Mouse (Mus musculus) liver, embryonic 14.5 days (tissue): ENCODE data around the gene Selenov.

Experiments
- CTCF ChIP-seq: IDR thresholded peaks from 2 replicates; pipeline ENCODE4 v1.5.1; 2016; ENCODE audit warnings: antibody characterized with exemption, low read depth, control low read depth
- EP300 ChIP-seq: IDR thresholded peaks from 2 replicates; pipeline ENCODE4 v1.6.1; 2016; ENCODE audit warnings: antibody characterized with exemption, low read depth

DNA sequence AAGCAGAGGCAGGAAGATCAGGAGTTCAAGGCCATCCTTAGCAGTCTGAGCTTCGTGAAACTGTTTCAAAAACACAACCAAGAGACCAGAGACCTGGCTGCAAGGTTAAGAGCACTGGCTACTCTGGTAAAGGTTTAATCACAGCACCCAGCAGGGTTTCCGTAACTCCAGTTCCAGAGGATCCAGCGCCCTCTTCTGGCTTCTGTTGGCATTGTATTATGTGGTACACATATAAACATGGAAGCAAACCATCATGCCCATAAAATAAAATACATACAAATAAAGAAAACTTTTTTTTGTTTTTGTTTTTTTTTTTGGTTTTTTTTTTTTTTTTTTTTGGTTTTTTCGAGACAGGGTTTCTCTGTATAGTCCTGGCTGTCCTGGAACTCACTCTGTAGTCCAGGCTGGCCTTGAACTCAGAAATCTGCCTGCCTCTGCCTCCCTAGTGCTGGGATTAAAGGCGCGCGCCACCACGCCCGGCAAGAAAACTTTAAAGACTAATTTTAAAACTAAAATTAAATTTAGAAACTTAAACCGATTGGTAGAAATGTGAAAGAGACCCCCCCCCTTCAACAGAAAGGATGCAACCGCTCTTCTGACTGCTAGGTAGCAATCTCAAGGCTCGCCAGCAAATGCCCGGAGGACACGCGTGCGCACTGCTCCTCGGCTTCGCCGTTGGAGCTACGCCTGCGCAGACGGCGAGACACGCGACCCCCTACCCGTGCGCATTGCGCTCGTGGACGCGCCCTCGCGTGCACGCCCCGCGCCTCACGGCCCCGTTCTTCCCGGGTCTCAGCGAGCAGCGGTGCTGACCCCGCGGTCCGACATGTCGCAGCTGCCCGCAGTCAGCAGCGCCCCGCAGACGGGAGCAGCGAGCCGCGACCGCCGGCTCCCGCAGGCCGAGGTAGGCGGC lies 23.6 kb downstream of the Selenov start, which contains the start of gene Eid2:
- TF ChIP-seq CTCF: peak; percentile 17; the same call in 1 of the 2 replicates
- TF ChIP-seq EP300: no peak
